Comparison of ENCODE assay signal across 10 mouse cellular contexts in genomic region chr9:114380881-114381733, GRCm38 (mm10). TPM values are rescaled to one million over a fixed set of nuclear protein-coding genes. Genes with fewer than 3 reads are reported as not detected.
A peak's percentile ranks its signal among the peaks of the same experiment; 100 is the strongest.
DNase-seq lines count a peak whose midpoint lies in the region; ATAC-seq and TF ChIP-seq lines count a peak whose summit lies in the region.
"Had no signal": no experiment of that assay in that cellular context is flagged by ENCODE, and none has a peak within 500 bp of the region (broad histone marks: within the 10 kb centered on the region; RNA-seq: fewer than 3 reads in every experiment).

No protein-coding gene starts in this region.

- no peak overlapping the region for H3K4me2 ChIP-seq in CH12.LX (ENCODE audit: insufficient read depth, low read depth, poor library complexity, severe bottlenecking)
- H3K4me2 ChIP-seq in liver, postnatal 0 days (ENCODE audit: low read depth, low read length) = no peak overlapping the region

- dilution Hi-C loops in CH12.LX (cut with MboI; ENCODE audit: extremely low pct_ligation_motif_present, extremely low pct_unique_long_range_greater_than_20kb, low sequenced_read_pairs) = no loop called here

- peak; percentile 91 for DNase-seq in heart, adult 11 months
- no peak for DNase-seq in heart, adult 8-10 months (ENCODE audit: low spot score)
- peak; percentile 58 for DNase-seq in CH12.LX (ENCODE audit: extremely low read depth)
- DNase-seq in cerebellum, postnatal 25 days = peak; percentile 19 to 36
- peak; percentile 37 for DNase-seq in liver, postnatal 0 days
- DNase-seq in gastrocnemius, postnatal 10 days = no peak

- 65% methylated on average over 17 of the region's 17 CpGs for whole genome bisulfite sequencing in liver, postnatal 0 days (ENCODE audit: insufficient replicate concordance)

- H3K27ac ChIP-seq in CH12.LX (ENCODE audit: insufficient read depth, low read depth) = no peak overlapping the region
- no peak overlapping the region for H3K27ac ChIP-seq in liver, postnatal 0 days (ENCODE audit: low read depth)

- H3K9me3 ChIP-seq in CH12.LX (replicated peaks; ENCODE audit: low read length) = no peaks in the 10 kb centered on the region
- no peaks in the 10 kb centered on the region for H3K9me3 ChIP-seq in liver, postnatal 0 days (ENCODE audit: low read length)

- H3K27me3 ChIP-seq in CH12.LX (replicated peaks) = no peaks in the 10 kb centered on the region
- H3K27me3 ChIP-seq in liver, postnatal 0 days (ENCODE audit: insufficient read depth, low read length) = no peaks in the 10 kb centered on the region

- H3K9ac ChIP-seq in CH12.LX (ENCODE audit: insufficient read depth, low read depth) = no peak overlapping the region
- no peak overlapping the region for H3K9ac ChIP-seq in liver, postnatal 0 days (replicated peaks)

- TF ChIP-seq CTCF in CH12.LX (conservative IDR thresholded peaks at IDR 0.05 in 1 of 2, IDR thresholded peaks at IDR 0.05 in 1 of 2; ENCODE audit: low read depth in 2 of 2, low read length in 2 of 2) = peak in 1 of 2 experiments; percentile 82; a peak in 3 of 4 replicates
- peak; percentile 67 for TF ChIP-seq CTCF in liver, postnatal 0 days (IDR thresholded peaks at IDR 0.05; ENCODE audit: low read depth)

- no peaks in the 10 kb centered on the region for H3K79me2 ChIP-seq in CH12.LX (replicated peaks; ENCODE audit: control insufficient read depth, extremely low read depth, insufficient read depth, poor library complexity, severe bottlenecking)

- in situ Hi-C loops in CH12.LX (cut with MboI; ENCODE audit: low pct_ligation_motif_present, low pct_unique_long_range_greater_than_20kb, low sequenced_read_pairs) = loop anchor here (10.0 kb wide), 2 partner anchors 46 to 386 kb away; partner anchors contain the start of gene Bcl2a1c

- peaks cover 62 to 89% of the 10 kb centered on the region in 2 experiments for H3K36me3 ChIP-seq in CH12.LX (replicated peaks in 1 of 2; ENCODE audit: control insufficient read depth in 1 of 2, insufficient read depth in 1 of 2, low read length in 1 of 2)
- peaks cover 4% of the 10 kb centered on the region; the same call in 1 of the 2 replicates for H3K36me3 ChIP-seq in liver, postnatal 0 days (replicated peaks; ENCODE audit: insufficient read depth, low read length)

- TF ChIP-seq RAD21 in CH12.LX (IDR thresholded peaks at IDR 0.05; ENCODE audit: low read depth, low read length) = peak; percentile 81

- H3K4me1 ChIP-seq in CH12.LX (ENCODE audit: control insufficient read depth in 1 of 2, insufficient read depth in 2 of 2) = no peaks in the 10 kb centered on the region
- no peaks in the 10 kb centered on the region for H3K4me1 ChIP-seq in liver, postnatal 0 days (ENCODE audit: insufficient read depth)

- no peak overlapping the region for H3K4me3 ChIP-seq in CH12.LX (replicated peaks in 1 of 3; ENCODE audit: low read depth in 2 of 3, low read length in 2 of 3, poor library complexity in 1 of 3)
- no peak overlapping the region for H3K4me3 ChIP-seq in liver, postnatal 0 days (ENCODE audit: low read depth, low read length)

- ATAC-seq in hematopoietic stem cell, adult 5-6 weeks (replicated peaks in 1 of 2; ENCODE audit: insufficient read depth in 1 of 2, low FRiP score in 2 of 2, low TSS enrichment in 1 of 2, low read depth in 1 of 2, poor library complexity in 2 of 2, severe bottlenecking in 2 of 2) = peak; percentile 59 to 74; a peak in 3 of 4 replicates
- ATAC-seq in liver, postnatal 0 days = 0 out of 2 replicates have a peak, but pooled peaks have one; percentile 21
- 0 out of 2 replicates have a peak, but pooled peaks have one; percentile 53 for ATAC-seq in neutrophil, adult 5-6 weeks (ENCODE audit: extremely low read depth, insufficient number of reproducible peaks, low FRiP score, poor library complexity, severe bottlenecking)

- no peak for TF ChIP-seq POLR2A in CH12.LX (IDR thresholded peaks at IDR 0.05; ENCODE audit: low read depth, low read length)

- TF ChIP-seq EP300 in CH12.LX (IDR thresholded peaks at IDR 0.05; ENCODE audit: low read length) = no peak
- TF ChIP-seq EP300 in liver, postnatal 0 days (IDR thresholded peaks at IDR 0.05; ENCODE audit: low read depth) = no peak

TF ChIP-seq in CH12.LX, 34 proteins besides CTCF, POLR2A, EP300 and RAD21:
- TF ChIP-seq CHD2 (IDR thresholded peaks at IDR 0.05; ENCODE audit: low read length) (no peak), SMC3 (IDR thresholded peaks at IDR 0.05; ENCODE audit: low read depth, low read length) (peak; percentile 78), ZMIZ1 (IDR thresholded peaks at IDR 0.05; ENCODE audit: low read depth, low read length) (no peak)

RNA-seq across cellular contexts. Expression of gene Crtap, which starts 9.4 kb away (rescaled TPM):
- total RNA-seq in heart, adult 8-10 months (2022) = 10 to 100 TPM; 30.3 to 34.3 (median 32.9) TPM
- 13.8 and 17.8 TPM in 2 replicates for total RNA-seq in CH12.LX (2012; rRNA removed)
- 19.2 and 20.6 TPM in 2 replicates for total RNA-seq in CH12.LX (2014; rRNA removed)
- polyA plus RNA-seq in CH12.LX (2012; ENCODE audit: insufficient read length, low read depth) = 25.2 and 27.7 TPM in 2 replicates
- 21.4 and 36.7 TPM in 2 replicates for total RNA-seq in hematopoietic stem cell, adult 5-6 weeks (2017)
- 19.9 and 20.1 TPM in 2 replicates for polyA plus RNA-seq in liver, postnatal 0 days (2015; fragmentation: Nextera tagmentation; extraction: Ambion mirVana)
- total RNA-seq in neutrophil, adult 5-6 weeks (2017) = 6.4 TPM in 2 replicates
- total RNA-seq in gastrocnemius, postnatal 10 days (2021) = 10 to 100 TPM; 68.2 to 81.9 TPM

RNA-seq across cellular contexts. Expression of gene Glb1, which starts 19.8 kb away (rescaled TPM):
- total RNA-seq in heart, adult 8-10 months (2022) = 10 to 100 TPM; 13.4 to 15.8 (median 14.8) TPM
- total RNA-seq in CH12.LX (2012; rRNA removed) (33.9 and 40.7 TPM in 2 replicates), CH12.LX (2014; rRNA removed) (22.4 and 25.7 TPM in 2 replicates)
- polyA plus RNA-seq in CH12.LX (2012; ENCODE audit: insufficient read length, low read depth) = 32.4 and 35.4 TPM in 2 replicates
- 32.0 and 37.4 TPM in 2 replicates for total RNA-seq in hematopoietic stem cell, adult 5-6 weeks (2017)
- 10.3 and 10.7 TPM in 2 replicates for polyA plus RNA-seq in liver, postnatal 0 days (2015; fragmentation: Nextera tagmentation; extraction: Ambion mirVana)
- 7.4 and 7.9 TPM in 2 replicates for total RNA-seq in neutrophil, adult 5-6 weeks (2017)
- total RNA-seq in gastrocnemius, postnatal 10 days (2021) = 10 to 100 TPM; 13.2 to 18.9 TPM

RNA-seq across cellular contexts. Expression of gene Tmppe, which starts 19.8 kb away (rescaled TPM):
- total RNA-seq in heart, adult 8-10 months (2022) = 1 to 10 TPM; 3.1 to 4.7 (median 4.1) TPM
- total RNA-seq in CH12.LX (2012; rRNA removed) (8.2 and 10.4 TPM in 2 replicates), CH12.LX (2014; rRNA removed) (2.4 and 3.2 TPM in 2 replicates)
- polyA plus RNA-seq in CH12.LX (2012; ENCODE audit: insufficient read length, low read depth) = 5.7 and 7.3 TPM in 2 replicates
- 6.9 and 8.0 TPM in 2 replicates for total RNA-seq in hematopoietic stem cell, adult 5-6 weeks (2017)
- polyA plus RNA-seq in liver, postnatal 0 days (2015; fragmentation: Nextera tagmentation; extraction: Ambion mirVana) = 1.4 and 2.2 TPM in 2 replicates
- total RNA-seq in neutrophil, adult 5-6 weeks (2017) = 6.3 TPM in 2 replicates
- 1 to 10 TPM; 3.0 to 4.2 TPM for total RNA-seq in gastrocnemius, postnatal 10 days (2021)

RNA-seq across cellular contexts. Expression of gene Bcl2a1c, which starts 51.2 kb away (rescaled TPM):
- not detected for total RNA-seq in heart, adult 8-10 months (2022)
- total RNA-seq in CH12.LX (2012; rRNA removed) = 1.4 and 1.7 TPM in 2 replicates
- total RNA-seq in CH12.LX (2014; rRNA removed) = 1.8 TPM in 1 of 2 replicates, not detected in the other
- 4.8 and 8.2 TPM in 2 replicates for polyA plus RNA-seq in CH12.LX (2012; ENCODE audit: insufficient read length, low read depth)
- total RNA-seq in hematopoietic stem cell, adult 5-6 weeks (2017) = not detected in 2 replicates
- polyA plus RNA-seq in liver, postnatal 0 days (2015; fragmentation: Nextera tagmentation; extraction: Ambion mirVana) = not detected in 2 replicates
- not detected in 2 replicates for total RNA-seq in neutrophil, adult 5-6 weeks (2017)
- not detected for total RNA-seq in gastrocnemius, postnatal 10 days (2021)
- total RNA-seq: layer of hippocampus, postnatal 14 days had no signal
- polyA plus RNA-seq: testis, adult 2 months had no signal

Comparison
In these comparisons a context has a peak if more than half of its experiments do, and no peak if none do; other contexts are left out.
1. DNase-seq: peak in heart, adult 11 months (single experiment), CH12.LX (single experiment), cerebellum, postnatal 25 days (2 of 2) and liver, postnatal 0 days (single experiment); none in heart, adult 8-10 months (single experiment) and gastrocnemius, postnatal 10 days (single experiment).
2. Peak in every context shown above with its lines, with median percentiles within 50 percentile points of each other: ATAC-seq.